Mouse (Mus musculus) hindbrain, embryonic 13.5 days (tissue): ENCODE measurements at regions not wholly inside any gene's neighbourhood (a gene's known extent, or its start where the extent isn't known, plus 50 kb on each side); places are given as distances from the start of the nearest gene placed in this dataset.
"Not testable (repeated sequence)": the region's sequence is repeated elsewhere in the genome, so short reads cannot be mapped to it uniquely, and the experiment has no call there.

ENCODE experiments used
- ATAC-seq: fragments of 200-750 bp; cut with Nextera tagmentation; 2 replicates; pipeline ENCODE4 v1.8.0; 2017; ENCODE audit warnings: moderate TSS enrichment; ENCODE audit not compliant: low FRiP score
- H3K27ac ChIP-seq: fragments of 300-500 bp; sonication (generic); 2 replicates; pipeline ENCODE4 v1.5.1; 2015; ENCODE audit warnings: inconsistent platforms, mild to moderate bottlenecking, moderate library complexity
- H3K27me3 ChIP-seq: fragments of 300-500 bp; sonication (generic); 2 replicates; pipeline ENCODE4 v1.6.1; 2015; ENCODE audit warnings: mild to moderate bottlenecking, inconsistent platforms
- H3K36me3 ChIP-seq: fragments of 300-500 bp; sonication (generic); 2 replicates; pipeline ENCODE4 v1.6.1; 2015; ENCODE audit warnings: mild to moderate bottlenecking, inconsistent platforms
- H3K4me1 ChIP-seq: fragments of 300-500 bp; sonication (generic); replicated peaks from 2 replicates; pipeline ENCODE4 v1.6.1; 2015; ENCODE audit warnings: inconsistent platforms
- H3K4me2 ChIP-seq: fragments of 300-500 bp; sonication (generic); 2 replicates; pipeline ENCODE4 v1.6.1; 2015; ENCODE audit warnings: inconsistent platforms, mild to moderate bottlenecking, moderate library complexity
- H3K4me3 ChIP-seq: fragments of 300-500 bp; sonication (generic); 2 replicates; pipeline ENCODE4 v1.5.1; 2015; ENCODE audit warnings: mild to moderate bottlenecking, inconsistent platforms
- H3K9ac ChIP-seq: fragments of 300-500 bp; sonication (generic); 2 replicates; pipeline ENCODE4 v1.6.1; 2015; ENCODE audit warnings: mild to moderate bottlenecking, inconsistent platforms
- H3K9me3 ChIP-seq: fragments of 300-500 bp; sonication (generic); 2 replicates; pipeline ENCODE4 v1.6.1; 2016; ENCODE audit warnings: inconsistent platforms
- WGBS: fragments of 180-500 bp; shearing (Covaris S2); methylation state at CpG from one replicate; pipeline ENCODE4 v1.1.7; 2015; 5-methylcytosine and 5-hydroxymethylcytosine counted together

DNA sequence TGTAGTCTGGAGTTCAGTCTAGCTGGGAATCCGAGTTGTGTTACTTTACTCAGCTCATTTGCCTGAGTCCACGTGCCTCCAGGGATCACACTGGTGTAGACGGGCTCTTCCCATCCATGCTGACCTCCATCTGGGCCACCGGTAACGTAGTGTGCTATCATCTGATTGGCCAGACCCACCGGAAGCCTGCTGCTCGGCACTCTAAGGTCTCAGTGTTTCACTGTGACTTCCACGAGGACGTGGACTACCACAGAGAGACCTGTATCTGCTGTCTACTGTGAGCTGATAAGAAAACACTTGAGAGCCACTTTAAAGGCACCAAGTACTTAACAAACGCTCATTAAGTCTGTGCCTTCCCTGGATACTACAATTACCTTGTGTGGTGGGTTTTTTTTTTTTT lies 262.8 kb upstream of the Nr5a2 start:
- H3K9me3 ChIP-seq, result no peaks in the 10 kb centered on the region
- 66% methylated on average over 10 of the region's 10 CpGs for WGBS
- H3K27me3 ChIP-seq, result peaks cover 13% of the 10 kb centered on the region; the same call in 1 of the 2 replicates
- H3K4me2 ChIP-seq, result no peak overlapping the region
- H3K36me3 ChIP-seq, result no peaks in the 10 kb centered on the region
- no peak overlapping the region for H3K27ac ChIP-seq
- H3K4me1 ChIP-seq, result peaks cover 11% of the 10 kb centered on the region
- no peak for ATAC-seq
- no peak overlapping the region for H3K9ac ChIP-seq
- H3K4me3 ChIP-seq, result no peak overlapping the region

DNA sequence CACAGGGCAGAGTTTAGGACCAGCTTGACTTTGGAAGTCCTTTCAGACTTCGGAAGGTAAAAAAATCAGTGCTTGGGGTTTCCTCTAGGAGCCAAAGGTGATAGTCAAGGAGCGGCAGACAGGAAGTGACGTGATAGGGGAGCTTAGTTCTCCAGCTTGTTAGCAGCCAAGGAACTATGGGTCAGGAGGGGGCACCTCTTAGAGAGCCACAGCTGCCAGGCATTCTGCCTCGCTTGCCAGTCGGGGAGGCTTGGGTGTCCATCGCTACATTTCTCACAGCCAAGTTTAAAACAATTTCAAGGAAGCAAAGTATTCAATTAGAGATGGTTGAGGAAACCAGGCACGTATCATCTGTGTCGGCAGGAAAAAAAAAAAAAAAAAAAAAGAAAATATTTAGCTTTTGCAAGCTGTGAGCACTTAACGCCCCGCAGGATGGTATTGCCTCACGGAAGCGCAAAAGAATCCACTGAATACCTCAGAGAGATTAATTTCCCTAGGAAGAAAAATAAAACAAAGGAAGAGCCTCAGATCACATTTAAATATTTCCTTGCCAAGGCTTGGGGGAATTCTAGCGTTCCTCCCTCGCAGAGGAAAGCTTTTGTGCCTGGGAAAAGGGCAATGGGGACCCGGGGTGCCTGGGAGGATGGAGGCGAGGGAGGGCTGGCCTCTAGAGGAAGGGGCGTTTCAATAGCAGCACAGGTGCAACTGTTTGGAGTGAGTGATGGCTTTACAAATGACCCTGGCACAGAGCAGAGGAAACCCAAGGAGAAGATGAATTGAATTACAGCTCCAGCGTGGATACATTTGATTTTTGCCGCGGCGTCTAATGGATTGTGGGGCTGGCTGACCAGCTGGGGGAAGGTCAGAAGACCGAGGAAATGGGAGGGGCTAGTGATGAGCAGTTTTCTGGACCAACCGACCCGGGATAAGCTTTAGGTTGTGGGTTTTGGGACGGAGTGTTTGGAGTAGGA lies 261.1 kb upstream of the Nr5a2 start:
- peak overlapping the region; percentile 52; the same call in 1 of the 2 replicates for H3K27ac ChIP-seq

DNA sequence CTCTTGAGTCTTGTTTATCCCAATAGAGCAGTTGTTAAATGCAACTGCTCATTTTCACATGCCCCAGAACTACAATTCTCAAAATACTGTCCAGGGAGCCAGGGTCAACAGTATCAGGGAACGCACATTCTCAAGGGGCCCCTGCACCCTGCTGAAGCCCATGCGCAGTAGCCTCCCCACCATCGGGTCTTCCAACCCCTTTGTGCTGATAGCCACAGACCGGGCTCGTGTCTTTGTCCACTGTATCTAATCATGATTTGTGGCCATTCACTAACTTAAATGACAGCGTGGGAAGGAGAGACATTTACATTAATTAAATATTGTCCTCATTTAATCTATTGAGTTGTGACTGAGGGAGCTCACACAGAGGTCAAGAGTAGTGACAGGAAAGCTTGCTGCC lies 260.0 kb upstream of the Nr5a2 start:
- no peaks in the 10 kb centered on the region for H3K36me3 ChIP-seq
- H3K27ac ChIP-seq, result no peak overlapping the region
- ATAC-seq, result no peak
- 22% methylated on average over 6 of the region's 6 CpGs for WGBS
- H3K9ac ChIP-seq, result no peak overlapping the region
- no peak overlapping the region for H3K4me2 ChIP-seq
- no peak overlapping the region for H3K4me3 ChIP-seq
- H3K4me1 ChIP-seq, result peaks cover 11% of the 10 kb centered on the region
- H3K9me3 ChIP-seq, result no peaks in the 10 kb centered on the region
- peaks cover 13% of the 10 kb centered on the region; the same call in 1 of the 2 replicates for H3K27me3 ChIP-seq

More for the DNA sequence above, 261.1 kb upstream of the Nr5a2 start:
- 8% methylated on average over 25 of the region's 25 CpGs for WGBS
- H3K27me3 ChIP-seq, result peaks cover 13% of the 10 kb centered on the region; the same call in 1 of the 2 replicates
- H3K4me1 ChIP-seq, result peaks cover 11% of the 10 kb centered on the region
- no peaks in the 10 kb centered on the region for H3K36me3 ChIP-seq
- ATAC-seq, result peak; percentile 74
- H3K4me3 ChIP-seq, result peak overlapping the region; percentile 33
- H3K4me2 ChIP-seq, result peak overlapping the region; percentile 71
- H3K9me3 ChIP-seq, result no peaks in the 10 kb centered on the region
- H3K9ac ChIP-seq, result peak overlapping the region; percentile 70

DNA sequence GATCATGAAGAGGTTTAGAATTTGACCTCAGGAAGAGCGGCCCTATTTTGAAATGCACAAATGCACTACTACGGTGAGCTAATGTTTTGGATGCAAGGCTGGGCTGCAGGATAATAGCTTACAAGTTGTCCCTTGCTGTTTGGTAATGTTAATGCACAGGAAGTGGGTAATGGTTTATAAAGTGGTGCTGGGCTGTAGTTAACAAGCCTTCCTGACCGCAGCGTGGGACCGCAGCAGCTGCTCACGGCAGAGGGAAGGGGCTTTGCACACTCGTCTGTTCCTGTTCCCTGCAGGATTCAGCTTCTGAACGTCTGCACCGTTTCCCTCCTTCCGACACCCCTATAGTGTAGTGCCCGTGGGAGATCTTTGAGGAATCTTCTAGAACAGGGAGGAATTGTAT lies 258.4 kb upstream of the Nr5a2 start:
- Histone ChIP-seq H3K4me1 (peaks cover 11% of the 10 kb centered on the region), H3K27me3 (0 out of 2 replicates have a peak, but pooled peaks cover 3% of the 10 kb centered on the region), H3K9ac (no peak overlapping the region), H3K36me3 (no peaks in the 10 kb centered on the region), H3K4me3 (no peak overlapping the region), H3K27ac (no peak overlapping the region), H3K9me3 (no peaks in the 10 kb centered on the region), H3K4me2 (no peak overlapping the region)
- WGBS, result 78% methylated on average over 11 of the region's 11 CpGs
- no peak for ATAC-seq

DNA sequence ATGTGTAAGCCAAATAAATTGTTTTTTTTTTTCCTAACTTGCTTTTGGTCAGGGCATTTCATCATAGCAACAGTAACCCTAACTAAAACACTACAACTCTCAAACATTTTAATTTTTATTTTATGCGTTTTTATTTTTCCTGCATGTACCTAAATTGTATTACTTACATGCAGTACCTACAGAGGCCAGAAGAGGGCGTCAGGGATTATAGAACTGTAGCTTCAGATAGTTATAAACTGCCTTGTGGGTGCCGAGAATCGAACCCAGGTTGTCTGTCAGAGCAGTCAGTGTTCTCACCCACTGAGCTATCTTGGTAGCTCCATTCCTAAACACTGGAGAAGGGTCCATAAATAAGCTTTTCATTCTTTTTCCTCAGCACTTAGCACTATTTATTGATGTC lies 257.8 kb upstream of the Nr5a2 start:
- Histone ChIP-seq H3K4me1 (peaks cover 11% of the 10 kb centered on the region), H3K9ac (no peak overlapping the region), H3K4me2 (no peak overlapping the region), H3K27ac (no peak overlapping the region), H3K36me3 (no peaks in the 10 kb centered on the region), H3K9me3 (no peaks in the 10 kb centered on the region), H3K27me3 (0 out of 2 replicates have a peak, but pooled peaks cover 3% of the 10 kb centered on the region), H3K4me3 (no peak overlapping the region)
- 73% methylated on average over 4 of the region's 4 CpGs for WGBS
- ATAC-seq, result no peak

DNA sequence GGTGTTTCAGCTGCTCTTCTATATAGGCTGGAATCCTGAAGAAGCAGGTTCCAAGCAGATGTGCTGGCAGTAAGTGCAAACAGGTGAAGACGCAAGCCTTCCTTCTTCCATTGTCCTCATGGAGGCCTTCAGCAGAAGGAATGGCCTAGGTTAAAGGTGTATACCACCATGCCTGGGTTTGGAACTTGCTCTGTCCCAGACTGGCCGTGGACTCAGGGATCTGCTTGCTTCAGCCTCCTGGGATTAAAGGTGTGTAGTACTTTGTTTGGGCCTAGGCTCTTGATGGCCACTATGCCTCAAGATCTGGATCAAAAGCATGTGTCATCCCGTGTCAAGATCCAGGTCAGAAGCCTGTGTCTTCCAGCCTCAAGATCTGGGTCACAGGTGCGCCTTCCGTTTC lies 257.0 kb upstream of the Nr5a2 start:
- no peaks in the 10 kb centered on the region for H3K9me3 ChIP-seq
- no peak overlapping the region for H3K27ac ChIP-seq
- ATAC-seq, result no peak
- no peak overlapping the region for H3K9ac ChIP-seq
- no peak overlapping the region for H3K4me2 ChIP-seq
- H3K36me3 ChIP-seq, result no peaks in the 10 kb centered on the region
- peaks cover 11% of the 10 kb centered on the region for H3K4me1 ChIP-seq
- H3K4me3 ChIP-seq, result no peak overlapping the region
- 0 out of 2 replicates have a peak, but pooled peaks cover 3% of the 10 kb centered on the region for H3K27me3 ChIP-seq
- WGBS, result 98% methylated on average over 5 of the region's 5 CpGs

DNA sequence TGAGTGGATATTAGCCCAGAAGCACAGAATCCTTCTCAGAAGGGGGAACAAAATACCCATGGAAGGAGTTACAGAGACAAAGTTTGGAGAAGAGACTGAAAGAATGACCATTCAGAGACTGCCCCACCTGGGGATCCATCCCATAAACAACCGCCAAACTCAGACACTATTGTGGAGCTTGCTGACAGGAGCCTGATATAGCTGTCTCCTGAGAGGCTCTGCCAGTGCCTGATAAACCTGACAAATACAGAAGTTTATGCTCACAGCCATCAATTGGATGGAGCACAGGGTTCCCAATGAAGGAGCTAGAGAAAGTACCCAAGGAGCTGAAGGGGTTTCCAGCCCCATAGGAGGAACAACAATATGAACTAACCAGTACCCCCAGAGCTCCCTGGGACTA lies 254.1 kb upstream of the Nr5a2 start:
- not testable (repeated sequence) for H3K4me1 ChIP-seq, H3K9me3 ChIP-seq, H3K27me3 ChIP-seq, H3K4me3 ChIP-seq, H3K9ac ChIP-seq, ATAC-seq, H3K4me2 ChIP-seq, H3K27ac ChIP-seq, H3K36me3 ChIP-seq
- WGBS, result 79% methylated on average over 1 of the region's 1 CpGs

DNA sequence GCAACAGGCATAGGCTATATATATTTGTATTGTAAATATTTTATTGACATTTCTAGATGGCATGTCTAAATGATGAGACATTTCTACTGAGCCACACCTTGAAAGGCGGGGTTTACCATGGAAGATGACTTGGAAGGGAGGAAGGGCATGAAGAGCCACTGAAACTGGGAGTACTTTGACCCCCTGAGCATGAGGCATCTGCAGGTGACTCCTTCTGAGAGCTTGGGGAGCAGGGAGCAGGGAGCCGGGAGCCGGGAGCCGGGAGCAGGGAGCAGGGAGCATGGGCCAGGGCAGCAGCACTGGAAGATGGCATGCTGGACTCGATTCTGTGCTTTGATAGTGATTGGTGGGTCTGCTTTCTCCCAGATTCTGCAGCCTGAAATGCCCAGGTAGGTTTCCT lies 253.5 kb upstream of the Nr5a2 start:
- no peak overlapping the region for H3K4me2 ChIP-seq
- no peak overlapping the region for H3K9ac ChIP-seq
- no peaks in the 10 kb centered on the region for H3K9me3 ChIP-seq
- no peaks in the 10 kb centered on the region for H3K4me1 ChIP-seq
- no peak overlapping the region for H3K4me3 ChIP-seq
- H3K36me3 ChIP-seq, result no peaks in the 10 kb centered on the region
- no peak overlapping the region for H3K27ac ChIP-seq
- 87% methylated on average over 5 of the region's 5 CpGs for WGBS
- ATAC-seq, result no peak
- H3K27me3 ChIP-seq, result no peaks in the 10 kb centered on the region

DNA sequence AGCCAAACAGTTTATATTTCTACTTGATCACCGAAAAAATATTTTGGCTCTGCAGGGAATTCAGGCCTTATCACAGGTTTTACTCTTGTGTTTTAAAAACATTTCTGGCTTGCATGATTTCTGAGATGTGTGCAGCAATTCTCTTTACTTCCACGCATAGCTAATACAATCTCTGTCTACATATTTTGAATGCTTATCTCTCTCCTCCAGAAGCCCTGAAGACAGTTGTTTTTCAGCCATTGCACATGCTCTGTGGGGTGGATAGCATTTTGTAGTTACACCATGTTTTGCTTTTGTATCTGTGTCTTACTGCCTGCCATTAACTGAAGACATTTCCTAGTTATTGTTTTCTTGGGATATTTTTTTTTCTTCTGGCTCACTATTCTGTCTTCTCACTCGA lies 252.6 kb upstream of the Nr5a2 start:
- no peak for ATAC-seq
- H3K4me1 ChIP-seq, result no peaks in the 10 kb centered on the region
- WGBS, result 77% methylated on average over 3 of the region's 3 CpGs

DNA sequence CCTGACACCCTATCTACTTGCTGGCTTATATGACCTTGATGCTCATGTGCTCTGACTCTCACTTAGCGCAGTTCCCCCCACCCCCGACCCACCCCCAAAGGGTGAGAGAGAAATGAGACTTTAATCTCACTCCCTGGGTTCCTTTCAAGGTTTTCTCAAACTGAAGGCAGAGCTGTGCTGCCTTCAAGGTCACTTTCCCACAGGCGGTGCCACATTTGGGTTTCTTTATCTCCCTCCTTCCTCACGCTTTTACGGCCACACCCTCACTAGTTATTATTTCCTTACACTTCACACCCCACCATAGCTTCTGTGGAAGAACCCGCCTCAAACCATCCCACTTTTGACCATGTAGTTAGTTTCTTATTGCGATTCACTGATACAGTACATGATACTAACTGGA lies 244.1 kb upstream of the Nr5a2 start:
- Histone ChIP-seq H3K4me3 (no peak overlapping the region), H3K36me3 (no peaks in the 10 kb centered on the region), H3K4me1 (no peaks in the 10 kb centered on the region), H3K27me3 (no peaks in the 10 kb centered on the region), H3K9me3 (no peaks in the 10 kb centered on the region), H3K27ac (no peak overlapping the region), H3K9ac (no peak overlapping the region), H3K4me2 (no peak overlapping the region)
- no peak for ATAC-seq
- 89% methylated on average over 7 of the region's 7 CpGs for WGBS

More for the DNA sequence above, 252.6 kb upstream of the Nr5a2 start:
- Histone ChIP-seq H3K4me2 (no peak overlapping the region), H3K27me3 (no peaks in the 10 kb centered on the region), H3K9me3 (no peaks in the 10 kb centered on the region), H3K36me3 (no peaks in the 10 kb centered on the region), H3K27ac (no peak overlapping the region), H3K9ac (no peak overlapping the region), H3K4me3 (no peak overlapping the region)

DNA sequence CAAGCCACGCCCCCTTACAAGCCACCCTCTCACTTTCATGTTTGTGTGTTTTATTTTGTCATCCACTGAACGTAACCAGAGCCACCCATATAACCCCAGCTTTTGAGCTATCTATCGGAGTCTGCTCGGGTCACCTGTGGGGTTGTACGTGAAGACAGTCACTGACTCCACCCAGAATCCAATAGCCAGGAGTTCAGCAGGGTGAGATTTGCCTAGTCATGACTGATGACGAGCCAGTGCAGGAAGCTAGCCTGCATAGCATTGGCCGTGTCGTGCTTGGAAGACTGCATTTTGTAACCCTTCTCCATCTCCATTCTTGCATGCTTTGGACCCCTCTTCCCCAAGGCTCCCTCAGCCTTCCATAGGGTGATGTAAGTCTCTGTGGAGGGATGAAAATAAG lies 243.3 kb upstream of the Nr5a2 start:
- WGBS, result 87% methylated on average over 8 of the region's 8 CpGs

DNA sequence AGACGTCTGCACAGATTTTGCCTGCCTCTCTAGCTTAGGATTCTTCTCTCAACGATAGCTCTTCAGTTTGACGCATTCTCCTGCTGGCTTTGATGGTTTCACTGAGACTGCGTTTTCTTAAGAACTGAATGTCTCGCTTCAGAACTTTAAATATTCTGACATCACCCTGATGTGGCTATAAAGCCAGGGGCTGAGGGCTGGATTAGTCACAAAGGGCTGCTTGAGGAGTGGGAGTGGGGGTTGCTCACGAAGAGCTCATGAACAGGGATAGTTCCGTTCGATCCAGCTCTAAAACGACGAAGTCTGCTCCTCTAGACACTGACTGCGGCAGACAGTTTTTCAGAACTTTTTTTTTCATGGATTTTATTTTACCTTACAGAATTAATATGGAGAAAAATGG lies 240.7 kb upstream of the Nr5a2 start:
- no peak for ATAC-seq
- H3K9me3 ChIP-seq, result no peaks in the 10 kb centered on the region

More for the DNA sequence above, 243.3 kb upstream of the Nr5a2 start:
- Histone ChIP-seq H3K4me3 (no peak overlapping the region), H3K9me3 (no peaks in the 10 kb centered on the region), H3K27ac (no peak overlapping the region), H3K4me2 (no peak overlapping the region), H3K9ac (no peak overlapping the region), H3K36me3 (no peaks in the 10 kb centered on the region), H3K4me1 (no peaks in the 10 kb centered on the region), H3K27me3 (no peaks in the 10 kb centered on the region)
- no peak for ATAC-seq

DNA sequence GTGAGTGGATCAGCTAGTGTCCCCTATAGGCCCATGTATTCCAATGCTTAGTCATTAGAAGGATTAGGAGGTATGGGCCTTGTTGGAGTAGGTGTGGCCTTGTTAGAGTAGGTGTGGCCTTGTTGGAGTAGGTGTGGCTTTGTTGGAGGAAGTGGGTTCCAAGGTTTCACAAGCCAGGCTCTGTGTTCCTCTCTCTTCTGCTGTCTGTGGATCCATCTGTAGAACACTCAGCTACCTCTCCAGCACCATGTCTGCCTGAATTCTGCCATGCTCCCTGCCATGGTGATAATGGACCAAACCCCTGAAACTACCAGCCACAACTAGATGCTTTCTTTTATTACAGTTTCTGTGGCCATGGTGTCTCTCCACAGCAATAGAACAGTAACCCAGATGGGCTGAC lies 235.7 kb upstream of the Nr5a2 start:
- no peak overlapping the region for H3K27ac ChIP-seq

More for the DNA sequence above, 240.7 kb upstream of the Nr5a2 start:
- no peak overlapping the region for H3K27ac ChIP-seq
- H3K27me3 ChIP-seq, result no peaks in the 10 kb centered on the region
- no peak overlapping the region for H3K4me3 ChIP-seq
- no peak overlapping the region for H3K4me2 ChIP-seq
- H3K4me1 ChIP-seq, result no peaks in the 10 kb centered on the region
- no peak overlapping the region for H3K9ac ChIP-seq
- WGBS, result 72% methylated on average over 11 of the region's 11 CpGs
- H3K36me3 ChIP-seq, result no peaks in the 10 kb centered on the region

More for the DNA sequence above, 235.7 kb upstream of the Nr5a2 start:
- Histone ChIP-seq H3K36me3 (no peaks in the 10 kb centered on the region), H3K27me3 (no peaks in the 10 kb centered on the region), H3K4me2 (no peak overlapping the region), H3K4me1 (no peaks in the 10 kb centered on the region), H3K4me3 (no peak overlapping the region), H3K9me3 (no peaks in the 10 kb centered on the region), H3K9ac (no peak overlapping the region)
- no peak for ATAC-seq
